Mouse (Mus musculus) liver, embryonic 14.5 days (tissue): ENCODE measurements at regions not wholly inside any gene's neighbourhood (a gene's known extent, or its start where the extent isn't known, plus 50 kb on each side); places are given as distances from the start of the nearest gene placed in this dataset.

ENCODE experiments used
- CTCF ChIP-seq: IDR thresholded peaks from 2 replicates; pipeline ENCODE4 v1.5.1; 2016; ENCODE audit warnings: antibody characterized with exemption, low read depth, control low read depth
- EP300 ChIP-seq: IDR thresholded peaks from 2 replicates; pipeline ENCODE4 v1.6.1; 2016; ENCODE audit warnings: antibody characterized with exemption, low read depth

DNA sequence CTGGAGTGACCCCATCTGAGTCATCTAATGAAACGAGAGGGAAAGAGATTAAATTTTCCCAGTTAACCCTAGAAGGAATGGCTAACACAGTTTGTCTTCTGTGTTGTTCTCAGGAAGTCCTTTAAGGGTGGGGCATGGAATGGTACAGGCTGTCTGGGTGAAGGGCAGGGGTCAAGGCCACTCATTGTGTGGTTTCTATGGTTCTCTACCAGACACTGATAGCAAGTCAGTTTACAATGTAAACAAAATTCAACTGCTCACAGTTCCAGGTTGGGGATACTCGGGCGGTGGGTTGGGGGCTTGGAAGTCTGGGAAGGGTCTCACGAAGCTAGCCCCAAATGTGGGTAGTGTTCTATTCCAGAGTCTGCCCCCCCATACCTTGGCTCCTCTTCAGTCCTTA is 82.5 kb upstream of the Kl start:
- TF ChIP-seq EP300, result no peak
- no peak for TF ChIP-seq CTCF
